Mouse (Mus musculus) bone marrow macrophage, adult 2 months (primary cell): ENCODE data around the gene Lrrc7. TPM values are rescaled to one million over a fixed set of nuclear protein-coding genes. Genes with fewer than 3 reads are reported as not detected.

Experiments used
- H3K27ac ChIP-seq: 2 replicates; pipeline ENCODE4 v1.5.1; 2012; ENCODE audit warnings: low read depth, low read length; ENCODE audit not compliant: insufficient read depth
- H3K4me1 ChIP-seq: 2 replicates; pipeline ENCODE4 v1.6.1; 2012; ENCODE audit warnings: low read length; ENCODE audit not compliant: control insufficient read depth, insufficient read depth
- H3K4me3 ChIP-seq: 2 replicates; pipeline ENCODE4 v1.5.1; 2012; ENCODE audit warnings: mild to moderate bottlenecking, low read length, moderate library complexity; ENCODE audit not compliant: insufficient read depth
- CTCF ChIP-seq: IDR thresholded peaks from 2 replicates; pipeline ENCODE4 v1.5.1; 2012; ENCODE audit warnings: low read depth, mild to moderate bottlenecking, low read length, moderate library complexity
- POLR2A ChIP-seq: IDR thresholded peaks from 2 replicates; pipeline ENCODE4 v1.6.1; 2012; ENCODE audit warnings: mild to moderate bottlenecking, low read depth, low read length, borderline replicate concordance
- polyA plus RNA-seq: library from polyadenylated mRNA; stranded (reverse); fragments of >200 nt; gene quantifications from 2 replicates; pipeline ENCODE4 v1.2.4, GENCODE M21; 2012; ENCODE audit not compliant: missing spikeins, insufficient read depth, insufficient read length

Gene Lrrc7
- polyA plus RNA-seq, 1 experiment, result not detected

DNA sequence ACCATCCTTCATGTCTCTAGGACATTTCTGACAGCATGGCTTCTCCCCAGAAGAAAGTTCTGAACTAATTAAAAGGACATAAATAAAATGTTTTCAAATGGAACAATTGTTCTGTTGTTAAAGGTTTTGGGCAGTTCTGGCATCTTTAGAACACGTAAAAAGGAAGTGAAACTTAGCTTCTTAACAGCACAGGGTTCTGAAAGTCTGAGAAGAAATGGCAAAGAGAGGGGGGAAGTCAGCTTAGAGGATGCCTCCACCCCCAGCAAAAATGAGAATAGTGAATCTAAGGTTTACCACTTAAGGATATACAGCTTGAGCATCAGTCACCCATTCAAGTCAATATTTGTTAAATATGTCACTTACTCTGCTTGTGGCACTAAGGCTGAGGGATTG, 484.6 kb downstream of the Lrrc7 start:
- no peak for TF ChIP-seq CTCF
- TF ChIP-seq POLR2A, result no peak
- no peak overlapping the region for H3K27ac ChIP-seq
- peaks cover 9% of the 10 kb centered on the region for H3K4me1 ChIP-seq
- no peak overlapping the region for H3K4me3 ChIP-seq

DNA sequence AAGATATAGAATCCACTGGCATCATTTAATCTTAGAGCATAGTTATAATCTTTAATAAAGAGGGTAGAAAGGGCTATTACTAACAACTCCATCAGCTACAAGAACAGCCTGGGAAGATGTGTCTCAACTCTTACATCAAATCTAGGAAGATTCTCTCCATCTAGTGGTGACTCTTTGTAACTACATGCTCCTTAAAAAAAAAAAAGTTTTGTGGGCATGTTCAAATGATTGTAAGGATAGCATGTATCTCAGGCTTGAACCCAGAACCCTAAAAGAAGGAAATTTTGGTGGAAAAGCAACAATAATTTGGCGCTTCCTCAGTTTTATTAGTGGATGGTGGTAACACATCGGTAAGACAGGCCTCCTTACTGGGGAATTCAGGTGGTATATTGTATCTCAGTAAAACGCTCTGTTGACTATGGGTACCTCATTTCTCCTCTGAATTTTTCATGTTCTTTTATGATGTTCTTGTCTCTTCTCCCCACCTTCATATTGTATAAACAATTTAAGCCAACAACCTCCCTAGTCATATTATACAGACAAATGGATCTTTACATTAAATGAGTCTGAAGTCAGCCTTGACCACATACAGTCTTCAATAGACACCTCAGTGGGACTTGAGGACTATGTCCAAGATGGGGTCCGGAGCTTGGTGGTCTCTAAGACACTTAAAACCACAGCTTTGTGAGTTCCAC, 485.2 kb downstream of the Lrrc7 start:
- H3K4me3 ChIP-seq, result no peak overlapping the region

DNA sequence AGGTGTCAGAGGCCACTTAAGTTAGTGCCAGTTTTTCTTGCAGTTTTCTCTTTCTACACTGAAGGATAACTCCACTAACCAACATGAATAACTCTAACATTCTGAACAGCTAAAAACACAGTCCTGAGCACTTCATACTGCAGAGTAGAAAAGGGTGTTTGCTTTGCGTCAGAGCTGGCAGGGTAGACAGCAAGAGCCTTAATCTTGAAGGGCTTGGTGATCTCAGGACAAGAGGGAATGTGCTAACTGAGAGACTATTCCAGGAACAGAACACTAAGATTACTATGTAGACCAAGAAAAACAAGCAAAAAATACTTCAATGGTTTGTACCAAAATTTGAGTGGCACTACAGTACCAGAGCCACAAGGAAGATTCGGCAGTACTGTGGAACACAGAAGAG, 487.0 kb downstream of the Lrrc7 start:
- no peak for TF ChIP-seq POLR2A
- TF ChIP-seq CTCF, result no peak
- peaks cover 9% of the 10 kb centered on the region for H3K4me1 ChIP-seq
- no peak overlapping the region for H3K27ac ChIP-seq
- H3K4me3 ChIP-seq, result no peak overlapping the region

More for the DNA sequence above, 485.2 kb downstream of the Lrrc7 start:
- TF ChIP-seq CTCF, result no peak
- no peak overlapping the region for H3K27ac ChIP-seq
- peaks cover 9% of the 10 kb centered on the region for H3K4me1 ChIP-seq

DNA sequence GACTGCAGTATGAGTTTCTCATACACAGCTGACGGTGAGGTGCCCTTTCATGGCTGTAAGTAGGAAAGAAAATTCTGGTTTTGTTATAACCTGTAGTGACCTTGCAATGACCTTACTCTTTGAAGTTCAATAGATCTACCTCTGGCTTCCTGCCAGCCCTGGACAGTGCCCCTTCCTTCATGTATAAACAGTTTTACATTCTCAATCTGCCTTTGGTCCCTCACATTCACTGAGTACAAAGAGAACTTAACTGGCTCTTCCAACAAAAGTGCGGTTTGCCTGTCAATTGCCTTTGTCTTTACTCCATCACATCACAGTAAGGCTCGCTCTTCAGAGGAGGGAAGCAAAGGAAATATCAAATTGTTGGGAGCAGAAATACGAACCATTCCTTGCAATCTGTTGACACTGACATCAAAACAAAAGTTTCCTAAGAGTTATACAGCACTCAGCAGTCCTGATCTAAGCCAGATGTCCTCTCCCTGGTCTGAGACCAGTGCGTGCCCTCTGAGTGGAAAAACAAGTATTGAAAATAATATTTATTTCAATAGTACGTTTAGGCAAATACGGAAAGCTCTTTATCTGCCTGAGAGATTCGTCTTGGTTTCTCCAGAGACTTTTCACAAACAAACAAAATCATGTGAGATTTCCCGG, 493.3 kb downstream of the Lrrc7 start:
- TF ChIP-seq POLR2A (no peak), CTCF (no peak)
- Histone ChIP-seq H3K4me1 (no peaks in the 10 kb centered on the region), H3K27ac (no peak overlapping the region), H3K4me3 (no peak overlapping the region)

DNA sequence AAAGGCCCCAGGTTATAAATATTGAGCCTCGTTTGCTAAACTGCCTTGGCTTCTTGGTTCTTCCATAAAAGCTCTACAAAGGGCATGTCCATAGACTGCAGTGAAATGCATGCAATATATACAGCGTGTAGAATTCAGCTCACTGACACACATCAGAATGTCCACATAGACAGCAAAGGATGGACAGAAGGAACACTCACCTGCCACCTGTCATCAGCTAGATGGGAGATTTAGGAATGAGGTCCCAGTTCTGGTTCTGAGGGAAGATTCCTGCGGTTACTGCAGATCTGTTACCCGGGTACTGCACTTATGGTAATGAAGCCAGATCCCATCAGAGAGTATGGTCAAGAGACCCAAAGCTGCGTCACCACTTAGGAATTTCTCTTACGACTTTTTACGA, 494.1 kb downstream of the Lrrc7 start:
- H3K4me3 ChIP-seq, result no peak overlapping the region
- no peak overlapping the region for H3K27ac ChIP-seq
- TF ChIP-seq CTCF (no peak), POLR2A (no peak)

DNA sequence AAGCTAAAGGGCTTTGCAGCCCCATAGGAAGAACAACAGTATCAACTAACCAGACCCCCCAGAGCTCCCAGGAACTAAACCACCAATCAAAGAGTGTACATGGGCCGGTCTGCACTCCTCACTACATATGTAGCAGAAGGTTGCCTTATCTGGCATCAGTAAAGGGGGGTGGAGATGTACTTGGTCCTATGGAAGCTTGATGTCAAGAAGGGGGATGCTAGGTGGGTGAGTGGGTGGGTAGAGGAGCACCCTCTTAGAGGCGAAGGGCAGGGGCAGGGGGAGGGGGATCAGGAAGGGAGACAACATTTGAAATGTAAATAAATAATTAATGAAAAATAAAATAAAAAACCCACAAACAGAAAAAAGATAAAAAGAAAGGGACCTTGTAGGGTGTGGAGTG, 496.8 kb downstream of the Lrrc7 start:
- Histone ChIP-seq H3K4me3 (no peak overlapping the region), H3K4me1 (peaks cover 8% of the 10 kb centered on the region), H3K27ac (no peak overlapping the region)
- no peak for TF ChIP-seq POLR2A
- no peak for TF ChIP-seq CTCF

More for the DNA sequence above, 494.1 kb downstream of the Lrrc7 start:
- no peaks in the 10 kb centered on the region for H3K4me1 ChIP-seq

DNA sequence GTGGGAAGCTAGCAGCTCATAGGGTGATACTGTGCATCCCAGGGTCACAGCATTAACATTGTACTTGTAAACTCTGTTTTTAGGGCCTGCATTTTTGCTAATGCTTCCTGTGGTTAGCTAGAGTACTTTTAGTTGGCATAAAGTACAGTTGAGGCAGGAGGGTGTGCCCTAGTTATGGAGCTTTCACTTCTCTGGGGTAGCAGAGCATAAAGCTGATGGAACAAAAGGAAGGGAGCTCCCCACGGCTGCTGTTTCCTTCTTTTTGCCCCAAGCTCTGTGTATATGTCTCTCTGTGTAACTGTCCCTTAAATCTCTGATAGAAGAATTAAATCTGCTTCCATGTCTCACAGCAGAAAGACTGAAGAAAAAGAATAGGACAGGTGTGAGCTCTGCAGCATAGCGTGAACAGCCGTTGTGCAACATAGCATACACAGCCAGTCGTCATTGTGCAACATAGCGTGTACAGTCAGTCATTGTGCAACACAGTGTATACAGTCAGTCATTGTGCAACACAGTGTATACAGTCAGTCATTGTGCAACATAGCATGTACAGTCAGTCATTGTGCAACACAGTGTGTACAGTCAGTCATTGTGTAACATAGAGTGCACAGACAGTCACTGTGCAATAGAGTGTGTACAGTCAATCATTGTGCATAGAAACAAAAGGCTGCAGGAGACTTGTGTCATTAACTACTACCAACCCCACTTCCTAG, 500.1 kb downstream of the Lrrc7 start:
- no peak for TF ChIP-seq POLR2A
- no peak for TF ChIP-seq CTCF
- Histone ChIP-seq H3K4me3 (no peak overlapping the region), H3K27ac (peak overlapping the region; percentile 81), H3K4me1 (peaks cover 8% of the 10 kb centered on the region)

DNA sequence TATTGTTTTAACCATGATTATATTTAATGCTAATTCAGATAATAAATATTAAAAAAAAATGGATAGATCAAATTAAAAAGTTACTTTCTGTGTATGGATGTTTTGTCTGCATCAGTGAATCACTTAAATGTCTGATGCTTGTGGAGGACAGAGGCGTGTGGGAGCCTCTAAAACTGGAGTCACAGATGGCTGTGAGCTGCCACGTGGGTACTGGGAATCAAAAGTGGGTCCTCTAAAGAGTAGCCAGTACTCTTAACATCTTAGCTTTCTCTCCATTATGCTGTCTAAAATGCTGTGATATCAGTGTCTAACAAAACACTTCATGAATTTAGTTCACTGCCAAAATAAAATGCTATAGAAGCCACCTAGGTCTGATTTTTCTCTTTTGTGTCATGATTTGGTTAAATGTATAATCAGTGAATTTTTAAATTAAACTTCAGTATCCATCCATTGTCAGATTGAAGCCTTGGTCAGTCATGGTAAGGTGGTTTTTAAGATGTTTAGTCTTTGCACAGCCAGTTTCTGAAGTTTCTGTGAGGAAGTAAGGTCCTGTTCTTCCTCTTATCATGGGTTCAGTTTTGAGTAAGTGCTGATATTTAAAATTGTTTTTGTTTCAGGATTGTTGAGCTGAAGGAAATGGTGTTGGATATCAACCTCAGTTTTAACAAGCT, 501.3 kb downstream of the Lrrc7 start:
- H3K4me3 ChIP-seq, result no peak overlapping the region
- peaks cover 8% of the 10 kb centered on the region for H3K4me1 ChIP-seq
- TF ChIP-seq CTCF (no peak), POLR2A (no peak)
- peak overlapping the region; percentile 67 for H3K27ac ChIP-seq

DNA sequence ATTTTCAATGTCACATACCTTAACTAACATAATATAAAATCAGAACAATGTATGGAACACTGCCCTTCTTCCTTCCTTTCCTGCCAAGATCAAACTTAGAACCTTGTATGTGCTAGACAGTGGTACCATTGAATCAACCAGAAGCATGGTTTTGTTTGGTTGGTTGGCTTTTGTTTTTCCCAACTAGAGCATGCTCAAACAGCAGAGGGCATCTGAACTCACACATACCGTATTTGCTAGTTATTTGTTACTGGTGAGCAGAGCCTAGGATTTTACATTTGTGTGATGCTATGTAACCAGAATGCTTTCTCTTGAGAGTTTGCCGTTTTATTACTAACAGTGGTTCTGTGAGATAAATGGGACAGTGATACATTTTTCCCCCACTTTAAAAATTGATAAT, 512.5 kb downstream of the Lrrc7 start:
- Histone ChIP-seq H3K27ac (no peak overlapping the region), H3K4me1 (0 out of 2 replicates have a peak, but pooled peaks cover 2% of the 10 kb centered on the region), H3K4me3 (no peak overlapping the region)
- TF ChIP-seq CTCF (no peak), POLR2A (no peak)
